Mouse (Mus musculus) olfactory bulb, adult 2 months (tissue): ENCODE measurements around the gene 1700113H08Rik.

Experiments
- CTCF ChIP-seq: fragments of 200-500 bp; IDR thresholded peaks from 2 replicates; pipeline ENCODE4 v1.5.1; 2012; ENCODE audit warnings: low read depth, mild to moderate bottlenecking, low read length, moderate library complexity; ENCODE audit not compliant: insufficient read depth
- POLR2A ChIP-seq: fragments of 200-500 bp; IDR thresholded peaks from 2 replicates; pipeline ENCODE4 v1.6.1; 2012; ENCODE audit warnings: mild to moderate bottlenecking, low read depth, low read length, moderate library complexity; ENCODE audit not compliant: insufficient read depth

DNA sequence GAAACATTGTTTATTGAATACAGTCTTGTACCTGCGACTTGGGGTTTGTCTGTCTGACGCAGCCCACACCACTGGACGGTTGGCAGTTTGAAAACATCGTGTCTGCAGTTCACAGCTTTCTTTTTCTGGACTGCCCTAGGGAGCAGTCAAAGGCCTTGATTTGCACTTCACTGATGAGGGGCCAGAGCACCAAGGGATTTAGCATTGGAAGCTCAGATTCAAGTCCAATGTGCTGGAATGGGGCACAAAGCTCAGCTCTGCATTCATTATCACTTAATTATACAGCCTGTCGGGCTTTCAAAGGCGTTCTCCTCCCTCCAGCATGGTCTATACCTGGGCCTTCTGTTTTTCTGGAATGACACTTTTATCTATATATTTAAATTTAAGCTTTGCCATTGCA is 11.4 kb upstream of the 1700113H08Rik start:
- TF ChIP-seq POLR2A (no peak), CTCF (no peak)
